Mouse (Mus musculus): ENCODE measurements around the gene Macc1.

Macc1 gene

GRCm38 (mm10) chr12:119483922-119484631 lies 170.0 kb downstream of the Macc1 start:
- no peak for DNase-seq (ENCODE audit: low read depth, low spot score)

GRCm38 (mm10) chr12:119511145-119511544 lies 197.1 kb downstream of the Macc1 start:
- DNase-seq (ENCODE audit: low read depth, low spot score): no peak

Measured in c-Kit-negative CD71-positive TER-119-positive erythroid progenitor cells, embryonic 14.5 days (primary cell).